Mouse (Mus musculus) forebrain, embryonic 15.5 days (tissue): ENCODE measurements around the gene Polr2b. TPM values are rescaled to one million over a fixed set of nuclear protein-coding genes. Genes with fewer than 3 reads are reported as not detected.

Experiments used
- ATAC-seq: fragments of 200-750 bp; cut with Nextera tagmentation; replicated peaks from 2 replicates; pipeline ENCODE4 v1.8.0; 2017; ENCODE audit warnings: mild to moderate bottlenecking, moderate TSS enrichment, moderate library complexity
- H3K27ac ChIP-seq: fragments of 300-500 bp; sonication (generic); replicated peaks from 2 replicates; pipeline ENCODE4 v1.5.1; 2015; ENCODE audit warnings: mild to moderate bottlenecking, inconsistent platforms
- H3K27me3 ChIP-seq: fragments of 300-500 bp; sonication (generic); 2 replicates; pipeline ENCODE4 v1.6.1; 2015; ENCODE audit warnings: inconsistent platforms
- H3K36me3 ChIP-seq: fragments of 300-500 bp; sonication (generic); 2 replicates; pipeline ENCODE4 v1.6.1; 2015; ENCODE audit warnings: mild to moderate bottlenecking, inconsistent platforms
- H3K4me1 ChIP-seq: fragments of 300-500 bp; sonication (generic); 2 replicates; pipeline ENCODE4 v1.6.1; 2015; ENCODE audit warnings: inconsistent platforms
- H3K4me2 ChIP-seq: fragments of 300-500 bp; sonication (generic); replicated peaks from 2 replicates; pipeline ENCODE4 v1.6.1; 2015; ENCODE audit warnings: mild to moderate bottlenecking, inconsistent platforms
- H3K4me3 ChIP-seq: fragments of 300-500 bp; sonication (generic); 2 replicates; pipeline ENCODE4 v1.5.1; 2015; ENCODE audit warnings: mild to moderate bottlenecking, inconsistent platforms
- H3K9ac ChIP-seq: fragments of 300-500 bp; sonication (generic); replicated peaks from 2 replicates; pipeline ENCODE4 v1.6.1; 2015; ENCODE audit warnings: mild to moderate bottlenecking, inconsistent platforms
- H3K9me3 ChIP-seq: fragments of 300-500 bp; sonication (generic); 2 replicates; pipeline ENCODE4 v1.6.1; 2016; ENCODE audit warnings: inconsistent platforms
- WGBS: fragments of 180-500 bp; shearing (Covaris S2); methylation state at CpG from one replicate; pipeline ENCODE4 v1.1.7; 2015; ENCODE audit warnings: mixed read lengths; 5-methylcytosine and 5-hydroxymethylcytosine counted together
- polyA plus RNA-seq: library from polyadenylated mRNA; unstranded; fragments of >200 nt; fragmentation: Nextera tagmentation; extraction: Ambion mirVana; gene quantifications from 2 replicates; pipeline ENCODE4 v1.2.1, GENCODE M21; 2015

The Polr2b gene
- 74.3 and 78.5 TPM in 2 replicates for polyA plus RNA-seq

GRCm38 (mm10) chr5:77309924-77310772, at the start of gene Polr2b, which contains the start of gene Noa1:
TSS of gene Polr2b (plus strand) at chr5:77310147.
TSS of gene Noa1 (minus strand) at chr5:77310084.
- peaks cover 38% of the 10 kb centered on the region for H3K36me3 ChIP-seq
- under 1% methylated on average over 84 of the region's 85 CpGs for WGBS
- H3K27ac ChIP-seq = peak within 1 kb of the TSS; percentile 96
- H3K9me3 ChIP-seq = no peaks in the 10 kb centered on the region
- peak; percentile 96 for ATAC-seq
- H3K4me3 ChIP-seq = peak within 1 kb of the TSS; percentile 73
- H3K4me2 ChIP-seq = peak within 1 kb of the TSS; percentile 97
- H3K27me3 ChIP-seq = no peaks in the 10 kb centered on the region
- peaks cover 35% of the 10 kb centered on the region for H3K4me1 ChIP-seq
- H3K9ac ChIP-seq = peak within 1 kb of the TSS; percentile 85

- no peak overlapping the region for H3K27ac ChIP-seq
- H3K9ac ChIP-seq = no peak overlapping the region
- no peaks in the 10 kb centered on the region for H3K27me3 ChIP-seq
- 0 out of 2 replicates have a peak, but pooled peaks cover 3% of the 10 kb centered on the region for H3K4me1 ChIP-seq
- H3K4me2 ChIP-seq = no peak overlapping the region
- 79% methylated on average over 4 of the region's 4 CpGs for WGBS
- ATAC-seq = no peak
- no peaks in the 10 kb centered on the region for H3K9me3 ChIP-seq
- H3K4me3 ChIP-seq = no peak overlapping the region
- H3K36me3 ChIP-seq = no peaks in the 10 kb centered on the region
Measured at GRCm38 (mm10) chr5:77261137-77261536, 48.8 kb upstream of the Polr2b start.

- no peaks in the 10 kb centered on the region for H3K9me3 ChIP-seq
- no peaks in the 10 kb centered on the region for H3K36me3 ChIP-seq
- ATAC-seq = no peak
Measured at GRCm38 (mm10) chr5:77262105-77262504, 47.8 kb upstream of the Polr2b start.

GRCm38 (mm10) chr5:77265081-77265670, 44.8 kb upstream of the Polr2b start, which contains the start of gene Rest:
TSS of gene Rest (plus strand) at chr5:77265491.
- Histone ChIP-seq H3K9me3 (no peaks in the 10 kb centered on the region), H3K9ac (peak within 1 kb of the TSS; percentile 68), H3K27ac (peak within 1 kb of the TSS; percentile 84), H3K4me1 (peaks cover 16% of the 10 kb centered on the region), H3K4me3 (peak within 1 kb of the TSS; percentile 96), H3K36me3 (peaks cover 6% of the 10 kb centered on the region; the same call in 1 of the 2 replicates), H3K4me2 (peak within 1 kb of the TSS; percentile 75), H3K27me3 (peaks cover 2% of the 10 kb centered on the region; the same call in 1 of the 2 replicates)
- WGBS = under 1% methylated on average over 54 of the region's 78 CpGs
- ATAC-seq = peak; percentile 87

More at GRCm38 (mm10) chr5:77262105-77262504, 47.8 kb upstream of the Polr2b start:
- H3K4me2 ChIP-seq = no peak overlapping the region
- peaks cover 2% of the 10 kb centered on the region; the same call in 1 of the 2 replicates for H3K27me3 ChIP-seq
- H3K9ac ChIP-seq = no peak overlapping the region
- 15% methylated on average over 5 of the region's 5 CpGs for WGBS
- H3K4me3 ChIP-seq = no peak overlapping the region
- H3K27ac ChIP-seq = no peak overlapping the region
- H3K4me1 ChIP-seq = peaks cover 10% of the 10 kb centered on the region

GRCm38 (mm10) chr5:77265671-77266065, 44.3 kb upstream of the Polr2b start:
- peak overlapping the region; percentile 75 for H3K4me2 ChIP-seq

GRCm38 (mm10) chr5:77266066-77266885, 43.7 kb upstream of the Polr2b start:
- peaks cover 6% of the 10 kb centered on the region; the same call in 1 of the 2 replicates for H3K36me3 ChIP-seq
- WGBS = under 1% methylated on average over 73 of the region's 87 CpGs
- H3K9ac ChIP-seq = peak overlapping the region; percentile 68
- no peaks in the 10 kb centered on the region for H3K9me3 ChIP-seq
- peak; percentile 66 for ATAC-seq
- H3K4me1 ChIP-seq = peaks cover 16% of the 10 kb centered on the region
- H3K27me3 ChIP-seq = peaks cover 2% of the 10 kb centered on the region; the same call in 1 of the 2 replicates
- H3K4me2 ChIP-seq = peak overlapping the region; percentile 75
- peak overlapping the region; percentile 96 for H3K4me3 ChIP-seq
- H3K27ac ChIP-seq = peak overlapping the region; percentile 84

More at GRCm38 (mm10) chr5:77265671-77266065, 44.3 kb upstream of the Polr2b start:
- peak overlapping the region; percentile 68 for H3K9ac ChIP-seq
- H3K27ac ChIP-seq = peak overlapping the region; percentile 84
- peaks cover 2% of the 10 kb centered on the region; the same call in 1 of the 2 replicates for H3K27me3 ChIP-seq
- peak; percentile 78 for ATAC-seq
- peaks cover 6% of the 10 kb centered on the region; the same call in 1 of the 2 replicates for H3K36me3 ChIP-seq
- H3K9me3 ChIP-seq = no peaks in the 10 kb centered on the region
- H3K4me1 ChIP-seq = peaks cover 16% of the 10 kb centered on the region
- 1% methylated on average over 28 of the region's 53 CpGs for WGBS
- peak overlapping the region; percentile 96 for H3K4me3 ChIP-seq

- 0 out of 2 replicates have a peak overlapping the region, but pooled peaks have one; percentile 84 for H3K27ac ChIP-seq
- H3K4me3 ChIP-seq = peak overlapping the region; percentile 96
- H3K4me1 ChIP-seq = peaks cover 16% of the 10 kb centered on the region
- H3K36me3 ChIP-seq = peaks cover 6% of the 10 kb centered on the region; the same call in 1 of the 2 replicates
- no peaks in the 10 kb centered on the region for H3K9me3 ChIP-seq
- WGBS = under 1% methylated on average over 11 of the region's 11 CpGs
- H3K4me2 ChIP-seq = peak overlapping the region; percentile 75
- ATAC-seq = no peak
- H3K9ac ChIP-seq = peak overlapping the region; percentile 68; the same call in 1 of the 2 replicates
- peaks cover 2% of the 10 kb centered on the region; the same call in 1 of the 2 replicates for H3K27me3 ChIP-seq
Measured at GRCm38 (mm10) chr5:77266886-77267401, 43.0 kb upstream of the Polr2b start.

GRCm38 (mm10) chr5:77267441-77267840, 42.5 kb upstream of the Polr2b start:
- no peak overlapping the region for H3K9ac ChIP-seq
- peak overlapping the region; percentile 96 for H3K4me3 ChIP-seq
- no peak overlapping the region for H3K27ac ChIP-seq
- H3K27me3 ChIP-seq = peaks cover 2% of the 10 kb centered on the region; the same call in 1 of the 2 replicates
- 56% methylated on average over 4 of the region's 4 CpGs for WGBS
- peaks cover 16% of the 10 kb centered on the region for H3K4me1 ChIP-seq
- H3K4me2 ChIP-seq = peak overlapping the region; percentile 75
- H3K9me3 ChIP-seq = no peaks in the 10 kb centered on the region
- H3K36me3 ChIP-seq = peaks cover 6% of the 10 kb centered on the region; the same call in 1 of the 2 replicates
- no peak for ATAC-seq

GRCm38 (mm10) chr5:77267957-77268624, 41.9 kb upstream of the Polr2b start:
- 94% methylated on average over 30 of the region's 30 CpGs for WGBS
- peaks cover 6% of the 10 kb centered on the region; the same call in 1 of the 2 replicates for H3K36me3 ChIP-seq
- peaks cover 2% of the 10 kb centered on the region; the same call in 1 of the 2 replicates for H3K27me3 ChIP-seq
- H3K4me3 ChIP-seq = no peak overlapping the region
- no peaks in the 10 kb centered on the region for H3K9me3 ChIP-seq
- H3K9ac ChIP-seq = no peak overlapping the region
- ATAC-seq = no peak
- H3K4me1 ChIP-seq = peaks cover 16% of the 10 kb centered on the region
- no peak overlapping the region for H3K27ac ChIP-seq
- H3K4me2 ChIP-seq = no peak overlapping the region

GRCm38 (mm10) chr5:77269399-77269798, 40.5 kb upstream of the Polr2b start:
- H3K4me3 ChIP-seq = no peak overlapping the region
- H3K27ac ChIP-seq = no peak overlapping the region
- peaks cover 6% of the 10 kb centered on the region; the same call in 1 of the 2 replicates for H3K36me3 ChIP-seq
- peaks cover 16% of the 10 kb centered on the region for H3K4me1 ChIP-seq
- WGBS = 81% methylated on average over 8 of the region's 8 CpGs
- H3K9ac ChIP-seq = no peak overlapping the region
- H3K27me3 ChIP-seq = peaks cover 2% of the 10 kb centered on the region; the same call in 1 of the 2 replicates
- no peaks in the 10 kb centered on the region for H3K9me3 ChIP-seq
- H3K4me2 ChIP-seq = no peak overlapping the region
- no peak for ATAC-seq
